Mouse (Mus musculus) embryonic facial prominence, embryonic 10.5 days (tissue): ENCODE results near the gene 1700016D06Rik. TPM values are rescaled to one million over a fixed set of nuclear protein-coding genes. Genes with fewer than 3 reads are reported as not detected.

Experiments
- DNase-seq: peaks from one replicate; pipeline ENCODE4 v3.0.0-alpha.2; 2017; ENCODE audit warnings: low spot score
- H3K27ac ChIP-seq: fragments of 300-500 bp; sonication (generic); replicated peaks from 2 replicates; pipeline ENCODE4 v1.5.1; 2016; ENCODE audit warnings: mild to moderate bottlenecking
- H3K27me3 ChIP-seq: fragments of 300-500 bp; sonication (generic); replicated peaks from 2 replicates; pipeline ENCODE4 v1.6.1; 2016; ENCODE audit warnings: low read depth, mild to moderate bottlenecking; ENCODE audit not compliant: poor library complexity, severe bottlenecking
- H3K36me3 ChIP-seq: fragments of 300-500 bp; sonication (generic); replicated peaks from 2 replicates; pipeline ENCODE4 v1.6.1; 2016; ENCODE audit warnings: mild to moderate bottlenecking, moderate library complexity
- H3K4me1 ChIP-seq: fragments of 300-500 bp; sonication (generic); 2 replicates; pipeline ENCODE4 v1.6.1; 2016
- H3K4me3 ChIP-seq: fragments of 300-500 bp; sonication (generic); 2 replicates; pipeline ENCODE4 v1.5.1; 2016; ENCODE audit warnings: mild to moderate bottlenecking, moderate library complexity
- H3K9me3 ChIP-seq: fragments of 300-500 bp; sonication (generic); 2 replicates; pipeline ENCODE4 v1.6.1; 2016; ENCODE audit warnings: mild to moderate bottlenecking
- WGBS: fragments of 180-500 bp; shearing (Covaris S2); methylation state at CpG from one replicate; pipeline ENCODE4 v1.1.7; 2016; 5-methylcytosine and 5-hydroxymethylcytosine counted together
- microRNA-seq: library from miRNA; unstranded; fragments of <30 nt; microRNA quantifications from one replicate; pipeline ENCODE4, GENCODE M21; 2017
- polyA plus RNA-seq: library from polyadenylated mRNA; unstranded; fragments of >200 nt; fragmentation: Nextera tagmentation; extraction: Ambion mirVana; gene quantifications from 2 replicates; pipeline ENCODE4 v1.2.1, GENCODE M21; 2016

Gene 1700016D06Rik
- polyA plus RNA-seq, 1 experiment from 2014 or later, result not detected

DNA sequence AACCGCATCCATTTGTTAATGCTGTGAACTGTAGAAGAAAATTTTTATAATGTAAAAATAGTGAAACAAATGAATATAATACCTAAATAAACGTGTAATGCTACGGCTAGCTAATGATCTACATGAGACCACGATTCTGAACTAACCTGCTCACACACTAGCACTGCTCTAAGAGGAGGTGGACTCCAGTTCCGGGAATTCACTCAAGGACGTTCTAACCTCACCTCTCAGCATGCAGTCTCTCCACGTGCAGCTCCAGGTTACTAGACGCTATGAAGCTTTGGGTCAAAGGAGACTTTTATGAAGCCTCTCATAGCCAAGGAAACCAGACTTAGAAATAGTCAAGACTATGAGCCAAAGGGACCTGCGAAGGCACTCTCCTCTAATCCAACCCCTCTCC, 73.1 kb downstream of the 1700016D06Rik start:
- Histone ChIP-seq H3K9me3 (no peaks in the 10 kb centered on the region), H3K36me3 (peaks cover 96% of the 10 kb centered on the region), H3K4me1 (peaks cover 8% of the 10 kb centered on the region), H3K27ac (no peak overlapping the region), H3K4me3 (no peak overlapping the region), H3K27me3 (no peaks in the 10 kb centered on the region)
- DNase-seq, result no peak
- 90% methylated on average over 9 of the region's 9 CpGs for WGBS

DNA sequence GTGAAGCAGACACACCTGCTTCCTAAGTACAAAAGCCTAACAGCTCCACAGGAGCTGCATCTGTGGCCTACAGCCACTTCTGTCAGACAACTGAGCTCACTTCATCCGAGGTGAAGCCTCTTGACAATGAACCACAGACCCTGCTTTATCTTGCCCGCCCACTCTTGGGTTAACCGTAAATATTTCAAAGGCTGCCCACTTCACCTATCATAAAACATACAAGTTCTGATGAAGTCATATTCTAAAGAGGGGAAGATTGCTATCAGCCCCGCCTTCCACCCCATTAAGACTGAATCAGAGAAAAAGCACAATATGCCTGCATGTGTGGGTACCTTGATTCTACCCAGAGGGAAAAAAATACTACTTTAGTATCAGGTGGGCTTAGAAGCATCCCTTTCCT, 75.8 kb downstream of the 1700016D06Rik start:
- no peaks in the 10 kb centered on the region; the same call in 1 of the 2 replicates for H3K4me1 ChIP-seq

GRCm38 (mm10) chr8:11619091-11619490, 81.8 kb downstream of the 1700016D06Rik start:
- Histone ChIP-seq H3K27ac (no peak overlapping the region), H3K4me3 (no peak overlapping the region), H3K4me1 (no peaks in the 10 kb centered on the region), H3K9me3 (no peaks in the 10 kb centered on the region), H3K36me3 (peaks cover 99% of the 10 kb centered on the region), H3K27me3 (no peaks in the 10 kb centered on the region)
- 91% methylated on average over 3 of the region's 3 CpGs for WGBS
- DNase-seq, result no peak

More for the DNA sequence above, 75.8 kb downstream of the 1700016D06Rik start:
- no peak overlapping the region for H3K27ac ChIP-seq
- WGBS, result 89% methylated on average over 4 of the region's 4 CpGs
- no peaks in the 10 kb centered on the region for H3K9me3 ChIP-seq
- peaks cover 96% of the 10 kb centered on the region for H3K36me3 ChIP-seq
- H3K4me3 ChIP-seq, result no peak overlapping the region
- DNase-seq, result no peak
- H3K27me3 ChIP-seq, result no peaks in the 10 kb centered on the region

- H3K36me3 ChIP-seq, result peaks cover 100% of the 10 kb centered on the region
- H3K27me3 ChIP-seq, result no peaks in the 10 kb centered on the region
- H3K9me3 ChIP-seq, result no peaks in the 10 kb centered on the region
- H3K4me1 ChIP-seq, result no peaks in the 10 kb centered on the region
- no peak overlapping the region for H3K27ac ChIP-seq
- 96% methylated on average over 2 of the region's 2 CpGs for WGBS
- H3K4me3 ChIP-seq, result no peak overlapping the region
- DNase-seq, result no peak
Observed at GRCm38 (mm10) chr8:11618063-11618462, 82.8 kb downstream of the 1700016D06Rik start.

- H3K9me3 ChIP-seq, result no peaks in the 10 kb centered on the region
- DNase-seq, result peak; percentile 52
- no peaks in the 10 kb centered on the region for H3K27me3 ChIP-seq
- H3K36me3 ChIP-seq, result peaks cover 100% of the 10 kb centered on the region
- H3K4me1 ChIP-seq, result no peaks in the 10 kb centered on the region
- no peak overlapping the region for H3K4me3 ChIP-seq
- H3K27ac ChIP-seq, result no peak overlapping the region
- 35% methylated on average over 1 of the region's 1 CpGs for WGBS
Observed at GRCm38 (mm10) chr8:11616294-11616693, 84.6 kb downstream of the 1700016D06Rik start.

GRCm38 (mm10) chr8:11614126-11614835, 86.6 kb downstream of the 1700016D06Rik start:
- peaks cover 100% of the 10 kb centered on the region for H3K36me3 ChIP-seq
- DNase-seq, result no peak
- WGBS, result 88% methylated on average over 6 of the region's 6 CpGs

DNA sequence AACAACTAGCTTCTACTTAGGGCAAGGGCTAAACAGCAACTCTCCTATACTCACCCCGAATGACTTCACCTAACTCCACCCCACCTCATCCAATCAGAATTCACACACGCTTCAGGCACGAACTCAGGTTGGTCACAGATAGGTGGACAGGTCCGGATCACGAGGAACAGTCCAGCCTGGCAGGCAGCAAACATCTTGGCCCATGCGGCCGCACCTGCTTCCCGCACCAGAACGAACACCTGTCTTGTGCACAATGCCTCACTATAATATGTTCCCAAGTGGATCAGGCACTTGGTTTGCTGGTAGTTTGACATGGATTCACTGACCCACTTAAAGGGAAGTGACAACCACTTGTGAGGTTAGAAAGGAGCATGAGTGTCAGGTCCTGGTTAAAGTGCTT, 92.0 kb downstream of the 1700016D06Rik start:
- H3K36me3 ChIP-seq, result peaks cover 87% of the 10 kb centered on the region
- no peak for DNase-seq
- H3K4me3 ChIP-seq, result no peak overlapping the region
- H3K4me1 ChIP-seq, result no peaks in the 10 kb centered on the region
- H3K27me3 ChIP-seq, result no peaks in the 10 kb centered on the region
- peaks cover 6% of the 10 kb centered on the region; the same call in 1 of the 2 replicates for H3K9me3 ChIP-seq
- H3K27ac ChIP-seq, result no peak overlapping the region
- 97% methylated on average over 9 of the region's 9 CpGs for WGBS

More at GRCm38 (mm10) chr8:11614126-11614835, 86.6 kb downstream of the 1700016D06Rik start:
- Histone ChIP-seq H3K27ac (no peak overlapping the region), H3K4me3 (no peak overlapping the region), H3K4me1 (no peaks in the 10 kb centered on the region), H3K9me3 (no peaks in the 10 kb centered on the region), H3K27me3 (no peaks in the 10 kb centered on the region)

Small RNA genes within 50 kb of the gene (microRNA-seq; reads per million reads assigned to microRNA genes)
- 1.2 reads per million for gene Mir7238

Other genes starting within 250 kb of the 1700016D06Rik start
- gene Rab20, start 222.4 kb downstream of the 1700016D06Rik start, polyA plus RNA-seq, result 1.4 and 2.5 TPM in 2 replicates
- 106 and 114 TPM in 2 replicates for gene Naxd, start 203.6 kb downstream of the 1700016D06Rik start, polyA plus RNA-seq
- 17.9 and 18.6 TPM in 2 replicates for gene Cars2, start 150.3 kb downstream of the 1700016D06Rik start, polyA plus RNA-seq
- 31.1 and 32.6 TPM in 2 replicates for gene Ing1, start 145.5 kb downstream of the 1700016D06Rik start, polyA plus RNA-seq
- gene Ankrd10, start 65.3 kb downstream of the 1700016D06Rik start, polyA plus RNA-seq, result 121 and 133 TPM in 2 replicates
- gene Arhgef7, start 26.7 kb upstream of the 1700016D06Rik start, polyA plus RNA-seq, result 50.3 and 55.1 TPM in 2 replicates
- gene Tex29, start 139.4 kb upstream of the 1700016D06Rik start, polyA plus RNA-seq, result not detected in 2 replicates